Mouse (Mus musculus): Measurements from ENCODE around the gene Spc25.

Spc25 gene

GRCm38 (mm10) chr2:69205791-69206351, at the start of gene Spc25:
Gene Spc25 (minus strand): TSS chr2:69206194.
- peak; percentile 84 for DNase-seq (ENCODE audit: low spot score)

DNA sequence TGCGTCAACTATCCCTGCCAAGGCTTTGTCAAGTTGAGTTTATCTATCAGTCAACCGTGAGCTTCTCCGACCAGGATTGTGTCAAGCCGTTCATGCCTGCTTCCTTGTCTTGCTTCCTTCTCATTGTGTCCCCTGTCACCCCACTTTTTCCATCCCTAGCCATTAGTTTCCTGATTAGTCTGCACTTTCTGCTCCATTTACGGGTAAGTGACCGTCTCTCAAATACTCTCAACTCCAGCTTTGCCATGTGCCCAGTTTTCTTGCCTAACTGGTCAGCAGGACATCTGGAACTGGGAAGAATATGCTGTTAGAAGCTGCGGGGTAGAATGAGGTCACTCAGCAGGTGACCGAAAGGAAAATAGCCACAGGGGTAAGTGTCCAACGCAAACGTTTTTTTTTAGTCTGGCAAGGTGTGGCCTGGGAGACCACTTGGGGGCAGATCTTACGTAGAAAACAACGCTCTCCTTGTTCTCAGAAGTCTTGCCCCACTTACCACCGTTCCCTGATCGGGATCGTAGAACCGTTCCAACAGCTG, 42.3 kb upstream of the Spc25 start:
- DNase-seq (ENCODE audit: low spot score): no peak

- no peak for DNase-seq (ENCODE audit: low spot score)
Measured at GRCm38 (mm10) chr2:69247081-69247480, 41.1 kb upstream of the Spc25 start.

DNA sequence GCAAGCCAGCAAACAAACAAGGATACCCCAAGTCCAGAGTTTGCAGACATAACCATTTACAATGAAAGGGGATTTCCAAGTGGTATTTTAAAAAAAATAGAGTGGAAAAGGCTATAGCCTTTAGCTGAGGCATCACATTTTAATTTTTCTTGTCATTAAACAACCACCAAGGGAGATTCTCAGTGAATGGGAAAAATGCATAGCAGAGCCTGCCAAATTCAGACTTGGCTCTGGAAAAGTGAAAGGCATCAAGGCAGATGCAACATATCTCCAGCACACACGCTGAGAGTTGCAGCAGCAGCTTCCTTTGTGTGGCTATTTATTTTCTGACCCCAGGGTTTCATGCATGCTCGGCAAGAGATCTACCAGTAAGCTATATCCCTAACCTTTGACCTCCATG, 38.9 kb upstream of the Spc25 start:
- no peak for DNase-seq (ENCODE audit: low spot score)

DNA sequence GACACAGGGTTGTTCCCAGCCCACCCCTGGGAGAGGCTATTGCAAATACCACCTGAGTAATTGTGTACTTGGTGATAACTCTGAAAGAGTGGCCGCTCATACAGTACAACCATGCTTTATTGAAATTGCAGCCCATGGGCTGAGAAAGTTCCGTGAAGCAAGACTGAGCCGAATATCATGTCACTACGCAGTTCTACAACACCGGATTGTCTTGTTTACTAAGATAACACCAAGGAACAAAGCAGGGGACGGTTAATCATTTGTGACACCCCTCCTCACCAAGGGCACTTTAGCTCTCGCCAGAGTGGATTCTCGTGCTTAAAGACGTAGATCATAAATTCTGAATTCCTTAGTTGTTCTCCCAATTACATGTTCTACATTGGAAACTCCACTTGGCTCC, 33.3 kb upstream of the Spc25 start:
- no peak for DNase-seq (ENCODE audit: low spot score)

DNA sequence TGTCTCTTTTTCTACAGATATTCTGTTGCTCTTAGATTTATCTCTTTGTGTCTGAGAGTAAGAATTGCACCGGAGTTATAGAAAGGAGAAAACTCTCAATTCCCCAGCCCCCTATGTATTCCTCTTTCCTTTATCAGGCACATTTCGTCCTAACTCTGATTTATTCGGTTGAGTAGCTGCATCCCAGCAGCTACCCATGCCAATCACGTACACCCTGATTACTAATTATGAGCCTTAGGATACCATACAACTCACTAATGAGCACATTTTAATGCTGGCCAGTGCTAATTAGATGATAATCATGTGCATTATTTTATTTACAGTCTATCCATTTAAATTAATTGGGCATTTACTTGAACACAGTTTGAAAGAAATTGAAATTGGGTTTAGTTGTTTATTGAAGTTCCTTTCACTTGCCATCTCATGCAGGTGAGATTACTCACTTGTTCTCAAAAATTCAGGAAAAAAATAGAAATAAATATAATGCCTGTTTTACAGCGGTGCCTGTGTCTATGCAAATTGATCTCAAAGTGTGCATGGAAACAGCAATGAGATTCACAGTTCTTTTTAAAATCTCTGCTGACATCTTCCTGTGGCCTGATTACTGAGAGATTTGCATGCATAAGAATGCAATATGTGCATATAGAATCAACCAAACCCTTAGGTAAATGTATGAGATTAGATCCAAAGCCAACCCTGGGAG, 29.1 kb upstream of the Spc25 start:
- DNase-seq (ENCODE audit: low spot score): no peak

GRCm38 (mm10) chr2:69232101-69232500, 26.1 kb upstream of the Spc25 start:
- no peak for DNase-seq (ENCODE audit: low spot score)

DNA sequence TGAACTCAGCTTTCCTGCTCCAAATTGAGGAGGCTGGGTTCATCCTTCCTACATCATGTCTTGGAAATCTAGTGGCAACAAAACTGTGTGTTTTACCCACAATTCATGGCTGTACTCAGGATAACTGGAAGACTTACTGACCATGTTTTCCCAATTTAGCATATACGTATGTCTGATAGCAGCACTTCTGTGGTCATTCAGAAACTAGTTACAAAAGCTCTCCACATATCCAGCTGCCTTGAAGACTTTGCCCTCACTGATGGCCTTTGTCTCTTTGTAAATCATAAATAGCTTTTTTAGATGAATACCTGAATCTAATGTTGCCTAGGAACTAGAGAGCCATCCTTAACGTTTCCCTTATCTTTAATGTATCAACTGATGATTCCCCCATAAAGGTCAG, 24.1 kb upstream of the Spc25 start:
- no peak for DNase-seq (ENCODE audit: low spot score)

- DNase-seq (ENCODE audit: low spot score): no peak
Measured at GRCm38 (mm10) chr2:69228635-69229034, 22.6 kb upstream of the Spc25 start.

GRCm38 (mm10) chr2:69226876-69227275, 20.9 kb upstream of the Spc25 start:
- no peak for DNase-seq (ENCODE audit: low spot score)

DNA sequence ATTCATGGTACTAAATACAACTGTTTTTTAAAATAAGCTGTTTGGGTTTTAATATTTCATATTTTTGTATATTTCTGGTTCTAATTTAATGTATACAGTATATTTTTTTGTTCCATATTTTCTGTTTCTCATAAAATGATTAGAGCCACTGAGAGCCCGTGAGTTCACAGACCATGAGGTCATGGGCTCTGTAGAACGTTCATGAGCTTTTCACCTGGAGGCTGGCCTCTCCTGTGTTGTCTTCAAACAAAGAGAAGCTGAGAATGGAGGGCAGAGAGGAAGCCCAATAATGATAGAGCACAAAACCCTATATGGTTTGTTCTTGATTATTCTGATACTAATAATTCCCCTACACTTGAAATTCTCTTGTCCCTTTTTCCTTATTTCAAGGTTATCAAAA, 18.7 kb upstream of the Spc25 start:
- DNase-seq (ENCODE audit: low spot score): no peak

- no peak for DNase-seq (ENCODE audit: low spot score)
Measured at GRCm38 (mm10) chr2:69222815-69223214, 16.8 kb upstream of the Spc25 start.

DNA sequence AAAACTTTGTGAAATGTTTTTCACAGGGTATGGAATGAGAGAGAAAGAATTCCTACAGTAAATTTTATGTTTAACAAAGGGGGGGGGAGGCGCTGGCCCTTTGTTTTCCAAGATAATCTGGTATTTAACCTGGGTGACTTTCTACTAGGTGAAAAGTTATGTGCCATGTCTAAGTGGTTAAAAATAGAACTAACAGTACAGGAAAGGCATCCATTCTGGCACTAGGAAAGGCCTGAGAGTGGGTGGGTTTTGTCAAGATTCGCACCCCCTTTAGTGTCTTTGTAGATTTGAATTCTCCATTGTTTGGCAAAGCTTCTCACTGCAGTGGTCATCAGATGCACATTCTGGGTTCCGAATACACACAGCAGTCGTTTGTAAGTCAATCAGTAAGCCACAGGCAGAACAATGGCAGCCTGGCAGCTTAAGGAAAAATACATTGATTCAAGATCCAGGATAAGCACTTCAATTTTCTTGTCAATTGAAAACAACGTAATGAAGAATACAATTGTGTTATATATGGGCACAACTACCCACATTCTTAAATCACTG, 15.9 kb upstream of the Spc25 start:
- DNase-seq (ENCODE audit: low spot score): no peak

DNA sequence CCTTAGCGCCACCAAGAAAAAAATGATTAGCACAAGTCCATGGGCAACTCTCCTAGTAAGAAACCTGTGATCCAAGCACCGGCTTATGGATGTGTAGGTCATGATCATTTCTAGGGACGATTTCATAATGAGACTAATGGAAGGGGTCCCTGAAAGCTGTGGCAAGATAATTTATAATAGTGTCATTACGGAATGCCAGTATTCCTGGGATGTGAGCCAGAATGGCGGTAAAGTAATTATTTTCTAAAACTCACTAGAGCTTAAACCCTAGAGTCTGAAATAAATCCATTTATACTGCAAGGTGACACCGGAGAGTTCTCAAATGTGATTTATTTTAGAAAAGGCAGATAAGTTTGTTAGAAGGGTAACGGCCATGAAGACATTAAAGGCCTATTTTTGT, 9.2 kb upstream of the Spc25 start:
- DNase-seq (ENCODE audit: low spot score): no peak

GRCm38 (mm10) chr2:69212652-69213051, 6.7 kb upstream of the Spc25 start:
- no peak for DNase-seq (ENCODE audit: low spot score)

DNA sequence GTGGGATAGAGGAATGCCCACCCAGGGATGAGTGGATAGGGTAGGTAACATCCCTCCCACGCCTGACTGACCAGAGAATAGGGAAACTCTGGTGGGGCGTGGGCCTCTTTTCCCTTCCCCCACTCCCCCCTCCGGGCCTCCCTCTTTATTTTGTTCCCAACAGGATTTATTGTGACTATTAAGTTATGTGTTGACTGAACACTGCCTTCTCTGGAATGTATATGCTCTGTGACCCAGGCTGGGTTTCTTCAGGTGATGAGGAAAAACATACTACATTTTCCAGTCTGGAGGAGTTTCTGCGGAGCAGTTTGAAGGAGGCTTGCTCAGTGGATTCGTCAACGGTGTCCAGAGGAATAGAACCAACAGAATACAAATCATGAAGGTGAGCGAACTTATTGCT, 4.8 kb upstream of the Spc25 start, which contains the start of gene G6pc2:
Gene G6pc2 (plus strand): TSS at position 301 of the 400 bp plus-strand sequence.
- DNase-seq (ENCODE audit: low spot score): no peak

DNA sequence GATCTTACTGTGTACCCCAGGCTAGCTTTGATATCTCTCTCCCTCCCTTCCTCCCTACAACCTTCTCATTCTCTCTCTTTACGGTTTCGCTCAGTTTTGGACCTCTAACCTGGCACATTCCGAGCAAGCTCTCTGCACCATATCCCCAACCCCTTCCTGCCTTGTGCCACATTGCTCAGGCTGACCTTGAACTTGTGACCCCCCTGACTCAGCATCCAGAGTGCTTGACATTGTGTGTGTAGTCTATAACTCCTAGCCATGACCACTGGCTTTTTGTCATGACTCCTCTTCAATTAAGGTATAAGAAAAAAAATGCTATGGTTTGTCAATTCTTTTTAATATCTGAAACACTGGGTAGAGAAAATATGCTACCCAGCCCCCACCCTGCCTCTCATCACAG, 3.7 kb upstream of the Spc25 start:
- no peak for DNase-seq (ENCODE audit: low spot score)

DNA sequence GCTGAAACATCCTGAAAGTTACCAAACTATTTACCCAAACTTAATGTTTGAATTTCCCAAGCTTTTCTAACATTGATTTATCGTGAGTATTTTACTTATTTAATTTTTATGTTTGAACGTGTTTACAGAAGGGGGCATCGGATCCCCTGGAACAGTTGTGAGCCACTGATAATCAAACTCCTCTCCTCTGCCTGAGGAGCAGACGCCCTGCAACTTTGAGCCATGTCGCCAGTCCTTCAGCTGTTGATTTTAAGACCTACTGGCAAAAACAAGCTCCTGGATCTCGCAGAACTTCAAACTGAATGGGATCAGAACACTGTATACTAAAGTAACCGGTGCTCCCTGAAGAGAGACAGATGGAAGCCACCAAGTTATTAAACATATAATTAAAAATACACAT, 529 bp upstream of the Spc25 start:
- no peak for DNase-seq (ENCODE audit: low spot score)

DNA sequence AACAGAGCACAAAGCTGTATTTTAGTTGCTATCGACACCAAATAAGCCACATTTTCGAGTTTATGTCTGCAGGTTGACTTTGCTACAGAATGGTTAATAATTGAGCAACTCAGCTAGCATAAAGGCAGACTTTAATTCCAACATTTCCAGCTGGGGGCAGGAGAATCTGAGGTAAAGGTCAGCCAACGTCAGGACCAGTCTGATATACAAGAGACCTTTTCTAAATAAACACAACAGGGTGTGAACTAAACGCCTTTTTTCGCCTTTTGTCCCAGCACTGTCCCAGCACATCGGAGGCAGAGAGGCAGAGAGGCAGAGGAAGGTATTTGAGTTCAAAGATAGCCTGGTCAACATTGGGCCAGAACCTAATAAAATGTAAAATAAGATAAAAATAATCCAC, 809 bp downstream of the Spc25 start:
- DNase-seq (ENCODE audit: low spot score): no peak

- DNase-seq (ENCODE audit: low spot score): no peak
Measured at GRCm38 (mm10) chr2:69193555-69193954, 12.4 kb downstream of the Spc25 start.

GRCm38 (mm10) chr2:69191059-69191458, 14.9 kb downstream of the Spc25 start:
- no peak for DNase-seq (ENCODE audit: low spot score)

DNA sequence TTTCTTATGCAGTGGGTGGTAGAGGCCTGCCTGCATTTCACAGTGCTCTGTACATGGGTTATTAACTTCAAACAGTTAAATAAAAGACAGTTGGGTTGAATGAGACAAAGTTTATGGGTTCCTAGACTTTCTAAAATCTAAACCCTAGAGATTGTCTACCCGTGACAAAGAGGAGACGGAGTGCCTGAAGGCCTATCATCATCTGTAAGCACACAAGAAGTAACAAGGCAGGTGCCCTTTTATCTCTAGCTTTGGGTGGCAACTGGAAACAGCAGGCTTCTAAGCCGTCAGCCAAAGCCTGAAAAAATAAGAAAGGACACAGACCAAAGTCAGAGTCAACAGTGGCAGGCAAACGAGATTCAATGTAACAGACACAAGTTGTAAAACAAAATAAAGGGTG, 16.8 kb downstream of the Spc25 start:
- DNase-seq (ENCODE audit: low spot score): no peak

DNA sequence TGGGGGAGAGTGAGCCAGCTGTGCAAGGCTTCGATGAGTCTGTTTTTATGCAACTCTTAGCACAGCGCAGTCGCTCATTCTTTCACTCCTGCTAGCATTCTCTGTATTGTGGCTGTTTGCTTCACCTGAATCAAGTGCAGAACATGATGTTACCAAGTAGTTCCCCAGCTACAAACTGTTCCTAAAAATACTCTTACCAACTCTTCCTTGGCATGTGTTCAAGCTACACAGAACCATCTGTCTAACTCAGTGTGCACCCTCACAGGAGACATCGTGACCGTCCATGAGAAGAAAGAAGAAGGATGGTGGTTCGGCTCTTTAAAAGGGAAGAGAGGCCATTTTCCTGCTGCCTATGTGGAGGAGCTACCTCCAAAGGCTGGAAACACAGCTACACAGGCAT, 17.3 kb downstream of the Spc25 start:
- DNase-seq (ENCODE audit: low spot score): no peak

GRCm38 (mm10) chr2:69187990-69188389, 18.0 kb downstream of the Spc25 start:
- DNase-seq (ENCODE audit: low spot score): no peak

Data from ovary, postnatal 36 days (tissue).